Mouse (Mus musculus) retina, embryonic 14.5 days (tissue): ENCODE data around the gene Scrn1.

Experiments used
- DNase-seq: peaks from one replicate; pipeline ENCODE4 v3.0.0-alpha.2; 2015; ENCODE audit warnings: low spot score

Scrn1 gene

DNA sequence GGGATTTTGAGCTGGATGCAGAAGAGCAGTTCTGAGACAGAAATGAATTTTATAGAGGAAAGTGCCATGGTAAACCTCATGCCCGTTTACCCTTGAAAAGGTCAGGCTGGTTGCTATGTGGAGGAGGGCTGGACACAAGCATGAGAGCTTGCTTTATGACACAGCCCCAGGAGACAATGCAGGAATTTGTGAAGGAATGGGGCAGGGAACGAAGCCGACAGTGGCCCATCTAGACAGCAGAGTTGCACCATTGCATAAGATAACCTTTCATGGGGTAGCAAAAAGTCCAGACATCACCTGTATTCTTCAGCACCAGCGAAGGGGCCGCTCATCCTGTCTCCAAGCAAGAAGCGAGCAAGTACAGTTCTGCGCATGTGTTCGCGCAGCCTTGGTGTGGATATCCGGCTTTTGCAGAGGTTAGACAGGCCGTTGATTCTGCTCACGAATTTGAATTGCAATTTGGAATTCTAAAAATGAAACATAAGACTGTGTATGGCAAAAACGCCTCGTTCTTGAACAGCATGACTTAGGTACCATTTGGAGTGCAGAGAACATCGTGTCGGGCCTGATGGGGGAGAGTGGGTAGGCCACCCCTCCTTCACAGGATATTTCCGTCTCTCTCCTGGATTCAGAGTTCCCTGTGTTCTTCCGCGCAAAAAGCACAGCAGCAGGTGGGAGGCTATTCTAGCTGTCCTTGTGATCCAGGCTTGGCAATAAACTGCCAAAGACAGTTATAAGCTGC is 90.2 kb downstream of the Scrn1 start:
- no peak for DNase-seq

DNA sequence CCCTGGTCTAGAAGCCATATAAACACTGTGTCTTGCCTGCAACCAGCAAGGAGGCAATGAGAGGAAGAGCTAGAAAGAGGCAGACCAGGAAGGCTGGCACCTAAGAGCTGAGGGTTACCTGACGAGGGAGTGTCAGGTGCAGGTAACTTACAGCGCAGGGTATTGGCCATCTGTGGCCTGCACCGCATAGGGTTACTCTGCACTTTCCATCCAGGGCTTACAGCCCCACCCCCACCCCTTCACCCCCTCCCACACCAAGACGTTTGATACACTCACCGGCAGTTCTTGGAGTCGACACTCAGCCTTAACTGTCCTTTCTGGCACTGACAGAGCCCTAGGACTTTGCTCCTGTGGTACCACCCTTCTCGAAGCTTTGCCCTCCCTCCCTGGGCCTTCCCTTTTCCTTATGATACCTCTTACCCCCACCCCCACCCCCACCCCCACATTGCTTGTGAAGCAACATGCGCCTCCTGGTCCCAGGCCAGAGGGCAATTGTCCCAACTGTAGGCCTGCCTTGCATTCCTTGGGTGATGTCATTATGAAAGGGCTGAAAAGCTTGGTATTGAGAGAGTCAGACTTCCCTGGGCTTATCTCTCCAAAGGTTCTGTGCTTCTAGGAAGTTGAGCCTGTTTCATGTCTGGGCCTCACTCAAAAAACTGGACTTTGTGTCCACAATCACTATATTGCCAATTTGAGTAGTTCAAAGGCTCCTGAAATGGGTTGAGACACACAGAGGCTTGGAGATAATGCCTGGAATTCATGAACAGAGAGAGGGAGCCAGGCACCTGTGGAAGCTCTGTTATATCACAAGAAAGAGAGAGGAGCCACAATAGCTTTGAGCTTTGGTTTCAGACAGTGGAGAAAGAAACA is 93.2 kb downstream of the Scrn1 start:
- DNase-seq: no peak

GRCm38 (mm10) chr6:54471866-54472265 is 94.4 kb downstream of the Scrn1 start:
- DNase-seq: no peak

GRCm38 (mm10) chr6:54467371-54467770 is 98.9 kb downstream of the Scrn1 start:
- no peak for DNase-seq

DNA sequence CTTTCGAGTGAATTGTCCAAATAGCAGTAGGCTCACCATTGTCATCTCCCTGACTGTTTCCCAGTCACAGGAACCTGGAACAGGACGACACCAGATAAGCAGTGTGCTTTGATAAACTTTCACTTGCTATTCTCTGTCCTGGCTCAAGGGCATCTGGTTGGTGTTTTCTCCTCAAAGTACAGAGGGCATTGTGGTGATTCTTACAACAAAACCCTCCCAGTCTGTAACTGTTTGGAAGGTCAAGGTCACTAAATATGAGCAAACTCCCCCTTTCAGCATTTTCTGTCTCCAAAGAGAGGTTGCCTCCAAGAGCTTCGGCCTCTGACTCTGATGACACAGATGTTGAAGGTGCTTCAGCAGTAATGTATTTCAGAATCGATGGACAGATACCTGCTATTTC is 101.4 kb downstream of the Scrn1 start:
- no peak for DNase-seq

GRCm38 (mm10) chr6:54463701-54464458 is 102.4 kb downstream of the Scrn1 start:
- no peak for DNase-seq

DNA sequence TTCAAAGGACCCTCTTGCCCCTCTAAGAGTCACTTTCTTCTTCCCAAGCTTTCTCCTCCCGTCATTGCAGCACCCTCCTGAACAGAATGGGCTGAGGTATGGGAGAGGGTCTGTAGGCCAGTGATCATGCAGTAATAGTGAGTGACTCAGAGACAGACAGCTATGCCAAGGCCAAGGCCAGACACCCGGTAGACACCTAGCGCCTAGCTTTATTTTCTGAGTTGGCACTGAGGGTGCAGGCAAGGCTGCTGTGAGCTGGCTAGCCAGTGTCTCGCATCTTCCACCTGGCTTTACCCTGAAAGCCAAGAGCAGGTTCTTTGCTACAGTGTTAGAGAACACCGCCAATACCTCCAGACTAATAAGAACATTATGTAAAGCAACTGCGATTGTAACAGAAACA is 103.5 kb downstream of the Scrn1 start:
- DNase-seq: no peak

DNA sequence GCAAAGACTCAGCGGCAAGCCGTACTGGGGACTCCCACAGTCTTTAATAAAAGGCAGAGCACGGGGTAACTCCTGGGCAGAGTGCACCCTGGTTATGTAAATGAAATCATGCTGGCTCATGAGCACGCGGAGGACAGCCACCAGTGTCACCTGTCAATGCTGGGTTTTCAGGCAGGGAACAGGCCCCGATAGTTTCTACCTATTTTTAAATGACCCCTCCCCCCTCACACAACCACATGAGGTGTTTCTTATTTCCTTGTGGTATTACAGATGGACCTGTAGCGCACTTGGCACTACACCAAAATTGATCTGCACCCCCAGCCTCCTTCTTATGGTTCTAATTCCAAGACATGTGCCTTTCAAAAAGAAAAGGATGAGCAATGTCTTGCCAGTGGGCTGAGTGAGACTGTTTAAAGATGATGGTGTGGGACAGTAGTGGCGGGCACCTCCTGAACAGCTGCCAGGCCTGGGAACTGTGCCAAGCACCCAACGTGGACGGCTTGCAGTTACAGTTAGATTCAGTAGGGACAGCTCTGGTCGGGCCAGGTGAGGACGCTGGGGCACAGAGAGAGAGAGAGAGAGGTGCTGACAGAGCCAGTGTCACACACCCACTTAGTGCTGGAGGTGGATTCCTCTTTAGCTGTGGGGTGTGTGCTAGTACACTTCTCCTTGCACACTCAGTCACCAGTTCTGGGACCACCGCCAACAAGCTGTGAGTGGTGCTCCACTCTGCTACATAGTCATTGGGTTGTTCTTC is 105.2 kb downstream of the Scrn1 start:
- no peak for DNase-seq

DNA sequence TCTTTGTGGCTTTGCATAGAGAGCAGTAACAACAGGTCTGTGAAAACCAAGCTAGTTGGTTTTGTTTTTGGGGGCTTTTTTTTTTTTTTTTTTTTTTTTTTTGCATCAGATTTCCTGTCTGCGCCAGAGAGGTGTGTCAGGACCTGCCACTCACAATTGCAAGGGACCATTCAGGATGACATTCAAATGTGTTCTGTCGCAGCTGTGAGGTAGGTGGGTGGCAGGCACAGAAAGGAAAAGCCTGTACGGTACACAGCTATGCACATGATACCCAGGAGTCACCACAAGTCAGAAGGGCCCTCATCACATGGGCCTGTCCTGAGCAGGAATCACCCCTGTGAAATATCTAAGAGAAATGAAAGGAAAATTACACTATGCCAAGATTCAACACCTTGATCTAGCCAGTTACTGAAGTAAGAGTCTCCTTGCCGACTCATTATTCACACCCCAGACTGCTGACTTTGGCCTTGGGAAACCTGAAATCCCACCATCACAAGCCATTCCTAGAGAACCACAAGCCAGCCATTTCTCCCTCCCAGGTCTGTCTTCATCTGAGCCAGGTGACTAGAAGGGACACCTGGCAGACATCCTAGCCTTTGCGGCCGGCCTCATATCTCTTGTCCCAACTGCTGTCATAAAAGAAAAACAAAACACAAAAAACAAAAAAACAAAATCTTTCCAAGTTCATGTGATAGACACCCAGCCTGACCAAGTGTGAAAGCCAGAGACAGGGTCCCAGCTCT is 105.9 kb downstream of the Scrn1 start:
- DNase-seq: no peak

DNA sequence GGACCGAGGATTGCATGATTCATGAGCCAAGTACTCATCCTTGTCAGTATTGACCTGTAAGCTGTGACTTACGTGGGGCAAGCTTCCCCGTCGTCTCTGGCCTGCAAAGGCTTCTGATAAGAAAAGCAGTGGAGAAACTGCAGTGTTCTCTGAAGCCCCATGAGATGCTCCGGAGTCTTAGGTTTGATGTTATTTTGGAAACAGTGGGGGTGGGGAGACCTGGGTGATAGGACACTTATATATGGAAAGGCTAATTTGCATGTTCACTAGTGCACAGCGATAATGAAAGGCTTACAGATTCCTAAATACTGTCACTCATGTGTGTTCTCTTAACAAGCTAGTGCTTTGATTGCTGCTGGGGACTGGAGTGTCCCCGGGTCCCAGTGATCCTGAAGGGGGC is 106.6 kb downstream of the Scrn1 start:
- no peak for DNase-seq
